Mouse (Mus musculus): Measurements from ENCODE around the gene Ext2.
A peak's percentile ranks its signal among the peaks of the same experiment; 100 is the strongest.

Gene Ext2

GRCm38 (mm10) chr2:93822045-93822749 is at the start of gene Ext2:
Gene Ext2 (minus strand): TSS chr2:93822568.
- peak; percentile 80 for DNase-seq

- DNase-seq = no peak
Measured at GRCm38 (mm10) chr2:93871411-93871925, 49.1 kb upstream of the Ext2 start.

- peak; percentile 37 for DNase-seq
Measured at GRCm38 (mm10) chr2:93870842-93871241, 48.5 kb upstream of the Ext2 start.

GRCm38 (mm10) chr2:93869107-93869600 is 46.8 kb upstream of the Ext2 start, which contains the start of gene Accsl:
Gene Accsl (minus strand): TSS chr2:93869157.
- no peak for DNase-seq

GRCm38 (mm10) chr2:93868566-93868965 is 46.2 kb upstream of the Ext2 start:
- no peak for DNase-seq

- no peak for DNase-seq
Measured at GRCm38 (mm10) chr2:93863229-93863628, 40.9 kb upstream of the Ext2 start.

- no peak for DNase-seq
Measured at GRCm38 (mm10) chr2:93858845-93859244, 36.5 kb upstream of the Ext2 start.

- no peak for DNase-seq
Measured at GRCm38 (mm10) chr2:93851303-93851702, 28.9 kb upstream of the Ext2 start.

GRCm38 (mm10) chr2:93850317-93850944 is 28.1 kb upstream of the Ext2 start:
- DNase-seq = no peak

- DNase-seq = peak; percentile 88
Measured at GRCm38 (mm10) chr2:93849505-93850089, 27.2 kb upstream of the Ext2 start, which contains the start of gene Accs. Gene Accs (minus strand): TSS chr2:93849943.

- no peak for DNase-seq
Measured at GRCm38 (mm10) chr2:93841349-93841748, 19.0 kb upstream of the Ext2 start.

- no peak for DNase-seq
Measured at GRCm38 (mm10) chr2:93840109-93840508, 17.7 kb upstream of the Ext2 start.

GRCm38 (mm10) chr2:93838931-93839330 is 16.6 kb upstream of the Ext2 start:
- no peak for DNase-seq

GRCm38 (mm10) chr2:93836232-93836785 is 13.9 kb upstream of the Ext2 start:
- DNase-seq = peak; percentile 84

GRCm38 (mm10) chr2:93835596-93835995 is 13.2 kb upstream of the Ext2 start:
- no peak for DNase-seq

- peak; percentile 60 for DNase-seq
Measured at GRCm38 (mm10) chr2:93823519-93823918, 1.2 kb upstream of the Ext2 start.

GRCm38 (mm10) chr2:93817791-93818190 is 4.6 kb downstream of the Ext2 start:
- DNase-seq = no peak

- no peak for DNase-seq
Measured at GRCm38 (mm10) chr2:93813343-93813742, 9.0 kb downstream of the Ext2 start.

GRCm38 (mm10) chr2:93811812-93812211 is 10.6 kb downstream of the Ext2 start:
- DNase-seq = no peak

GRCm38 (mm10) chr2:93809931-93810330 is 12.4 kb downstream of the Ext2 start:
- DNase-seq = no peak

- DNase-seq = no peak
Measured at GRCm38 (mm10) chr2:93808071-93808470, 14.3 kb downstream of the Ext2 start.

- no peak for DNase-seq
Measured at GRCm38 (mm10) chr2:93807440-93807839, 14.9 kb downstream of the Ext2 start.

GRCm38 (mm10) chr2:93806487-93807201 is 15.7 kb downstream of the Ext2 start:
- no peak for DNase-seq
